Mouse (Mus musculus) lung, postnatal 0 days (tissue): Measurements from ENCODE around the gene Nckap5.

ENCODE experiments used
- CTCF ChIP-seq: IDR thresholded peaks from 2 replicates; pipeline ENCODE4 v1.5.1; 2016; ENCODE audit warnings: antibody characterized with exemption, mild to moderate bottlenecking
- EP300 ChIP-seq: IDR thresholded peaks from 2 replicates; pipeline ENCODE4 v1.6.1; 2016; ENCODE audit warnings: antibody characterized with exemption, mild to moderate bottlenecking, control low read depth

GRCm38 (mm10) chr1:126167546-126167945, 663.1 kb downstream of the Nckap5 start:
- TF ChIP-seq CTCF (no peak), EP300 (no peak)
